Mouse (Mus musculus) midbrain, postnatal 0 days (tissue): ENCODE results near the gene Polr2e. TPM values are rescaled to one million over a fixed set of nuclear protein-coding genes. Genes with fewer than 3 reads are reported as not detected.

Experiments used
- ATAC-seq: fragments of 200-750 bp; cut with Nextera tagmentation; 2 replicates; pipeline ENCODE4 v1.8.0; 2017; ENCODE audit warnings: moderate number of reproducible peaks, mild to moderate bottlenecking, moderate TSS enrichment, moderate library complexity; ENCODE audit not compliant: low FRiP score
- DNase-seq: peaks from one replicate; pipeline ENCODE4 v3.0.0-alpha.2; 2015; ENCODE audit warnings: low spot score
- H3K27ac ChIP-seq: fragments of 300-500 bp; sonication (generic); 2 replicates; pipeline ENCODE4 v1.5.1; 2014; ENCODE audit warnings: low read depth, mild to moderate bottlenecking, low read length, mixed read lengths
- H3K27me3 ChIP-seq: fragments of 300-500 bp; sonication (generic); 2 replicates; pipeline ENCODE4 v1.6.1; 2014; ENCODE audit warnings: low read length, control low read depth, mixed read lengths; ENCODE audit not compliant: insufficient read depth
- H3K36me3 ChIP-seq: fragments of 300-500 bp; sonication (generic); 2 replicates; pipeline ENCODE4 v1.6.1; 2014; ENCODE audit warnings: low read length, control low read depth, mixed read lengths; ENCODE audit not compliant: insufficient read depth
- H3K4me1 ChIP-seq: fragments of 300-500 bp; sonication (generic); 2 replicates; pipeline ENCODE4 v1.6.1; 2014; ENCODE audit warnings: mild to moderate bottlenecking, control low read depth, antibody characterized with exemption, low read length, mixed read lengths; ENCODE audit not compliant: insufficient read depth
- H3K4me2 ChIP-seq: fragments of 300-500 bp; sonication (generic); 2 replicates; pipeline ENCODE4 v1.6.1; 2014; ENCODE audit warnings: low read depth, mild to moderate bottlenecking, low read length, mixed read lengths; ENCODE audit not compliant: poor library complexity, severe bottlenecking
- H3K4me3 ChIP-seq: fragments of 300-500 bp; sonication (generic); 2 replicates; pipeline ENCODE4 v1.5.1; 2014; ENCODE audit warnings: low read depth, mild to moderate bottlenecking, low read length, moderate library complexity
- H3K9ac ChIP-seq: fragments of 300-500 bp; sonication (generic); replicated peaks from 2 replicates; pipeline ENCODE4 v1.6.1; 2014; ENCODE audit warnings: mild to moderate bottlenecking, low read length, moderate library complexity, mixed read lengths; ENCODE audit not compliant: poor library complexity, severe bottlenecking
- H3K9me3 ChIP-seq: fragments of 300-500 bp; sonication (generic); 2 replicates; pipeline ENCODE4 v1.6.1; 2016; ENCODE audit warnings: low read length, control low read depth
- CTCF ChIP-seq: IDR thresholded peaks from 2 replicates; pipeline ENCODE4 v1.5.1; 2016; ENCODE audit warnings: antibody characterized with exemption, mild to moderate bottlenecking
- WGBS: fragments of 180-500 bp; shearing (Covaris S2); extraction: QIAGEN DNeasy Blood & Tissue Kit; methylation state at CpG from one replicate; pipeline ENCODE4 v1.1.7; 2014; 5-methylcytosine and 5-hydroxymethylcytosine counted together
- polyA plus RNA-seq: library from polyadenylated mRNA; unstranded; fragments of >200 nt; fragmentation: Nextera tagmentation; extraction: Ambion mirVana; gene quantifications from 2 replicates; pipeline ENCODE4 v1.2.1, GENCODE M21; 2015
- total RNA-seq: library from RNA; depleted of rRNA; stranded (reverse); fragments of >200 nt; gene quantifications from 2 replicates; pipeline ENCODE4 v1.2.3, GENCODE M21; 2014; rRNA removed

Gene Polr2e
- total and polyA plus RNA-seq, 2 experiments from 2014 or later = 66.4 to 126 TPM

DNA sequence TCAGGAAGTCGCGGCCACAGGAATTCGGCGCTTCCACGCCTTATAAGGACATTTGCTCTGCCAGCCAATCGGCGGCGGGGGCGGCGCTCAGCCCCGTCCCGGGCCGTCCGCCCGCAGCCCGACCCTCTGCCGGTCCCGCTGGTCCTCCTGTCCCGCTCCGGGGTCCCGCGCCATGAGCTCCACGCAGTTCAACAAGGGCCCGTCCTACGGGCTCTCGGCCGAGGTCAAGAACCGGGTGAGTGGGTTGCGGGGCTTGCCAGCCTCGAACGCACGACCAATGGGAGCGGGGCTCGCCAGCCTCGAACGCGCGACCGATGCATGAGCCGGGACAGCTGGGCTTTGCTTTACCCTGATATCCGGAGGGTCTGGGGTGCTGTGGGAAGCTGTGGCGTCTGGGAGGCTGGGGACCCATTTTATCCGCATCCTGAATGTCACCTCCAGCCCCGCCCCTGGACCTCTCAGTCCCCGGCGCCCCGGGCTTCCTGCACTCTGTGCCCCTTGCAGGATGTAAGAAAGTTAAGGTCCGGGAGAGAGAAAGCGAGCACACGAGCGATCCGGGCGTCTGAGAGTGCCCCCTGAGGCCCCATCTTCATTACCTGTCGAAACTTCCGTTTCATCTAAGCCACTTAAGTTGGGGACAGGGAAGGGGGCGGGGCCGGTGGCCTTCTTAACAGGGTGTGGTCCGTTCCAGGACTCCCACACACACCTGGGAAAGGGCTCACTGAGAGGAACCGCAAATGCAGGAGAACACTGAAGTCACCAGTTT, 50.9 kb downstream of the Polr2e start, which contains the start of gene Cnn2:
Gene Cnn2 (plus strand): TSS at position 79 of the 766 bp plus-strand sequence.
- Histone ChIP-seq H3K4me3 (peak within 1 kb of the TSS; percentile 46), H3K27ac (no peak within 1 kb of the TSS), H3K27me3 (peaks cover 24% of the 10 kb centered on the region), H3K9me3 (no peaks in the 10 kb centered on the region), H3K36me3 (no peaks in the 10 kb centered on the region), H3K4me1 (0 out of 2 replicates have a peak, but pooled peaks cover 2% of the 10 kb centered on the region), H3K4me2 (peak within 1 kb of the TSS; percentile 75), H3K9ac (peak within 1 kb of the TSS; percentile 60)
- no peak for DNase-seq
- WGBS = 1% methylated on average over 52 of the region's 59 CpGs
- ATAC-seq = no peak
- TF ChIP-seq CTCF = no peak

GRCm38 (mm10) chr10:79987771-79988505, 51.7 kb downstream of the Polr2e start:
- no peaks in the 10 kb centered on the region for H3K9me3 ChIP-seq
- H3K9ac ChIP-seq = peak overlapping the region; percentile 60
- WGBS = 12% methylated on average over 27 of the region's 27 CpGs
- peak overlapping the region; percentile 46 for H3K4me3 ChIP-seq
- DNase-seq = no peak
- peaks cover 8% of the 10 kb centered on the region for H3K4me1 ChIP-seq
- no peaks in the 10 kb centered on the region for H3K36me3 ChIP-seq
- peaks cover 24% of the 10 kb centered on the region for H3K27me3 ChIP-seq
- no peak for ATAC-seq
- TF ChIP-seq CTCF = no peak
- no peak overlapping the region for H3K27ac ChIP-seq
- H3K4me2 ChIP-seq = peak overlapping the region; percentile 75

GRCm38 (mm10) chr10:79986963-79987362, 52.6 kb downstream of the Polr2e start:
- 6% methylated on average over 11 of the region's 11 CpGs for WGBS
- Histone ChIP-seq H3K9ac (no peak overlapping the region), H3K4me3 (no peak overlapping the region), H3K9me3 (no peaks in the 10 kb centered on the region), H3K27ac (no peak overlapping the region), H3K4me2 (0 out of 2 replicates have a peak overlapping the region, but pooled peaks have one; percentile 20), H3K4me1 (peaks cover 15% of the 10 kb centered on the region), H3K36me3 (no peaks in the 10 kb centered on the region), H3K27me3 (peaks cover 24% of the 10 kb centered on the region)
- DNase-seq = peak; percentile 81
- TF ChIP-seq CTCF = peak; percentile 91
- no peak for ATAC-seq

DNA sequence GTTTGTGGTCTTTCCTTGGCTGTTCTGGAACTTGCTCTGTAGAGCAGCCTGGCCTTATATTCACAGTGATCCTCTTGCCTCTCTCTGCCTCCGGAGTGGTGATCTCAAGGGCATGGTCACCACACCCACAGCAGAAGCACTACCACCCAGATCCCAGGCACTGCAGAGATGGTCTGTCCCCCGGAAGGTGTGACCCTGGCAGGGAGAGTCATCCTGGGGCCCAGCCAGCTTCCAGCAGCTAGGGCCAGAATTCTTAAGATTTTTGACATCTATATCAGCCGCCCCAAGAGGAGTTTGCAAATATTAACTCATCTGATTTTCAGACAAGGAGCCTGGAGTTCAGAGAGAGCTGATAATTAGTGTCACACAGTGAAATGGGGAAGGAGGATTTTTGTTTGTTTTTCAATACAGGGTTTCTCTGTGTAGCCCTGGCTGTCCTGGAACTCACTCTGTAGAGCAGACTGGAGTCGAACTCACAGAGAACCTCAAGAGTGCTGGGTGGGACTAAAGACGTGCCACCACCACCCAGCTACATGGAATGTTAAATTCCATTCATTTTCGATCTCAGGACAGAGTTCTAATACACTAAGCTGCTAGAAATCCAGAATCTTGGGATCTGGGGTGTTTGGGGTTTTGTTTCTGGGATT, 53.2 kb downstream of the Polr2e start:
- peaks cover 24% of the 10 kb centered on the region for H3K27me3 ChIP-seq
- TF ChIP-seq CTCF = no peak
- no peak overlapping the region; the same call in 1 of the 2 replicates for H3K9ac ChIP-seq
- WGBS = 37% methylated on average over 6 of the region's 6 CpGs
- peak overlapping the region; percentile 75 for H3K4me3 ChIP-seq
- no peak for DNase-seq
- ATAC-seq = no peak
- peaks cover 17% of the 10 kb centered on the region for H3K4me1 ChIP-seq
- H3K36me3 ChIP-seq = no peaks in the 10 kb centered on the region
- no peaks in the 10 kb centered on the region for H3K9me3 ChIP-seq
- peak overlapping the region; percentile 62 for H3K4me2 ChIP-seq
- peak overlapping the region; percentile 96 for H3K27ac ChIP-seq

Other genes starting within 250 kb of the Polr2e start
Only the 30 nearest of the 32 such genes appear.
- gene Misp, start 218.8 kb downstream of the Polr2e start, total RNA-seq = 0.24 TPM in 1 of 2 replicates, not detected in the other
- 0.18 and 0.27 TPM in 2 replicates for gene Misp, start 218.8 kb downstream of the Polr2e start, polyA plus RNA-seq
- gene Ptbp1, start 185.4 kb downstream of the Polr2e start, total RNA-seq = 114 and 119 TPM in 2 replicates
- gene Ptbp1, start 185.4 kb downstream of the Polr2e start, polyA plus RNA-seq = 46.2 and 49.7 TPM in 2 replicates
- gene Prtn3, start 165.3 kb downstream of the Polr2e start, total RNA-seq = 5.9 and 7.5 TPM in 2 replicates
- 11.7 and 14.6 TPM in 2 replicates for gene Prtn3, start 165.3 kb downstream of the Polr2e start, polyA plus RNA-seq
- gene Plppr3, start 165.2 kb downstream of the Polr2e start, total RNA-seq = 494 and 539 TPM in 2 replicates
- gene Plppr3, start 165.2 kb downstream of the Polr2e start, polyA plus RNA-seq = 350 and 358 TPM in 2 replicates
- not detected in 2 replicates for gene Elane, start 153.5 kb downstream of the Polr2e start, total RNA-seq
- not detected in 2 replicates for gene Elane, start 153.5 kb downstream of the Polr2e start, polyA plus RNA-seq
- not detected in 2 replicates for gene Cfd, start 148.9 kb downstream of the Polr2e start, total RNA-seq
- gene Cfd, start 148.9 kb downstream of the Polr2e start, polyA plus RNA-seq = not detected in 2 replicates
- 75.9 and 79.6 TPM in 2 replicates for gene Med16, start 130.9 kb downstream of the Polr2e start, total RNA-seq
- gene Med16, start 130.9 kb downstream of the Polr2e start, polyA plus RNA-seq = 54.9 and 55.3 TPM in 2 replicates
- gene Gm26602, start 128.9 kb downstream of the Polr2e start, total RNA-seq = not detected in 2 replicates
- gene Gm26602, start 128.9 kb downstream of the Polr2e start, polyA plus RNA-seq = 7.4 and 17.3 TPM in 2 replicates
- 6.1 and 9.6 TPM in 2 replicates for gene Kiss1r, start 122.8 kb downstream of the Polr2e start, total RNA-seq
- 4.4 and 5.5 TPM in 2 replicates for gene Kiss1r, start 122.8 kb downstream of the Polr2e start, polyA plus RNA-seq
- gene R3hdm4, start 118.6 kb downstream of the Polr2e start, total RNA-seq = 108 and 118 TPM in 2 replicates
- gene R3hdm4, start 118.6 kb downstream of the Polr2e start, polyA plus RNA-seq = 301 and 323 TPM in 2 replicates
- 9.0 and 9.5 TPM in 2 replicates for gene Arid3a, start 112.8 kb downstream of the Polr2e start, total RNA-seq
- 3.1 and 3.3 TPM in 2 replicates for gene Arid3a, start 112.8 kb downstream of the Polr2e start, polyA plus RNA-seq
- gene Wdr18, start 79.6 kb downstream of the Polr2e start, total RNA-seq = 72.6 and 87.6 TPM in 2 replicates
- gene Wdr18, start 79.6 kb downstream of the Polr2e start, polyA plus RNA-seq = 102 and 116 TPM in 2 replicates
- 0.42 and 2.2 TPM in 2 replicates for gene Grin3b, start 69.1 kb downstream of the Polr2e start, total RNA-seq
- 0.11 and 0.21 TPM in 2 replicates for gene Grin3b, start 69.1 kb downstream of the Polr2e start, polyA plus RNA-seq
- gene Tmem259, start 55.5 kb downstream of the Polr2e start, total RNA-seq = 134 and 172 TPM in 2 replicates
- gene Tmem259, start 55.5 kb downstream of the Polr2e start, polyA plus RNA-seq = 26.2 and 29.3 TPM in 2 replicates
- 14.8 and 19.5 TPM in 2 replicates for gene Cnn2, start 51.2 kb downstream of the Polr2e start, total RNA-seq
- gene Cnn2, start 51.2 kb downstream of the Polr2e start, polyA plus RNA-seq = 12.6 and 12.8 TPM in 2 replicates
- 9.3 TPM in 2 replicates for gene Abca7, start 43.3 kb downstream of the Polr2e start, total RNA-seq
- gene Abca7, start 43.3 kb downstream of the Polr2e start, polyA plus RNA-seq = 1.7 and 1.9 TPM in 2 replicates
- gene Arhgap45, start 23.1 kb downstream of the Polr2e start, total RNA-seq = 1.7 and 2.4 TPM in 2 replicates
- 1.2 and 1.6 TPM in 2 replicates for gene Arhgap45, start 23.1 kb downstream of the Polr2e start, polyA plus RNA-seq
- gene Gpx4, start 7.4 kb upstream of the Polr2e start, total RNA-seq = 350 TPM in 2 replicates
- gene Gpx4, start 7.4 kb upstream of the Polr2e start, polyA plus RNA-seq = 635 and 741 TPM in 2 replicates
- gene Sbno2, start 65.8 kb upstream of the Polr2e start, total RNA-seq = 24.3 TPM in 2 replicates
- gene Sbno2, start 65.8 kb upstream of the Polr2e start, polyA plus RNA-seq = 7.6 TPM in 2 replicates
- 84.0 and 97.3 TPM in 2 replicates for gene Stk11, start 76.0 kb upstream of the Polr2e start, total RNA-seq
- gene Stk11, start 76.0 kb upstream of the Polr2e start, polyA plus RNA-seq = 12.3 and 12.4 TPM in 2 replicates
- gene Atp5d, start 98.8 kb upstream of the Polr2e start, total RNA-seq = 231 and 259 TPM in 2 replicates
- 607 and 661 TPM in 2 replicates for gene Atp5d, start 98.8 kb upstream of the Polr2e start, polyA plus RNA-seq
- gene Cbarp, start 101.0 kb upstream of the Polr2e start, total RNA-seq = 273 and 276 TPM in 2 replicates
- gene Cbarp, start 101.0 kb upstream of the Polr2e start, polyA plus RNA-seq = 120 and 121 TPM in 2 replicates
- 114 and 143 TPM in 2 replicates for gene Midn, start 108.5 kb upstream of the Polr2e start, total RNA-seq
- 16.3 and 17.2 TPM in 2 replicates for gene Midn, start 108.5 kb upstream of the Polr2e start, polyA plus RNA-seq
- gene Cirbp, start 126.2 kb upstream of the Polr2e start, total RNA-seq = 315 and 337 TPM in 2 replicates
- gene Cirbp, start 126.2 kb upstream of the Polr2e start, polyA plus RNA-seq = 760 and 829 TPM in 2 replicates
- gene 1600002K03Rik, start 133.1 kb upstream of the Polr2e start, total RNA-seq = 2.3 and 2.8 TPM in 2 replicates
- gene 1600002K03Rik, start 133.1 kb upstream of the Polr2e start, polyA plus RNA-seq = 4.1 and 5.3 TPM in 2 replicates
- 45.1 and 51.1 TPM in 2 replicates for gene Efna2, start 139.7 kb upstream of the Polr2e start, total RNA-seq
- gene Efna2, start 139.7 kb upstream of the Polr2e start, polyA plus RNA-seq = 52.1 and 58.4 TPM in 2 replicates
- gene Mum1, start 186.6 kb upstream of the Polr2e start, total RNA-seq = 45.1 and 60.9 TPM in 2 replicates
- gene Mum1, start 186.6 kb upstream of the Polr2e start, polyA plus RNA-seq = 42.4 and 49.6 TPM in 2 replicates
- 193 and 201 TPM in 2 replicates for gene Ndufs7, start 209.3 kb upstream of the Polr2e start, total RNA-seq
- gene Ndufs7, start 209.3 kb upstream of the Polr2e start, polyA plus RNA-seq = 358 and 388 TPM in 2 replicates
- 12.5 and 14.3 TPM in 2 replicates for gene Gamt, start 221.2 kb upstream of the Polr2e start, total RNA-seq
- gene Gamt, start 221.2 kb upstream of the Polr2e start, polyA plus RNA-seq = 16.8 and 19.6 TPM in 2 replicates
- gene Dazap1, start 221.7 kb upstream of the Polr2e start, total RNA-seq = 107 and 109 TPM in 2 replicates
- gene Dazap1, start 221.7 kb upstream of the Polr2e start, polyA plus RNA-seq = 34.2 and 34.5 TPM in 2 replicates